Mouse (Mus musculus) neural tube, embryonic 14.5 days (tissue): ENCODE results near the gene Gm10375. TPM values are rescaled to one million over a fixed set of nuclear protein-coding genes. Genes with fewer than 3 reads are reported as not detected.
"Not testable (repeated sequence)": the region's sequence is repeated elsewhere in the genome, so short reads cannot be mapped to it uniquely, and the experiment has no call there.

Experiments
- ATAC-seq: fragments of 200-750 bp; cut with Nextera tagmentation; 2 replicates; pipeline ENCODE4 v1.8.0; 2017; ENCODE audit warnings: low read depth, mild to moderate bottlenecking, moderate TSS enrichment, moderate library complexity
- H3K27ac ChIP-seq: fragments of 300-500 bp; sonication (generic); 2 replicates; pipeline ENCODE4 v1.5.1; 2014; ENCODE audit warnings: low read depth, mild to moderate bottlenecking, control low read depth, low read length, moderate library complexity, mixed read lengths
- H3K27me3 ChIP-seq: fragments of 300-500 bp; sonication (generic); 2 replicates; pipeline ENCODE4 v1.6.1; 2014; ENCODE audit warnings: low read length; ENCODE audit not compliant: control insufficient read depth, insufficient read depth
- H3K36me3 ChIP-seq: fragments of 300-500 bp; sonication (generic); 2 replicates; pipeline ENCODE4 v1.6.1; 2014; ENCODE audit warnings: low read length, mixed read lengths; ENCODE audit not compliant: control insufficient read depth, insufficient read depth
- H3K4me1 ChIP-seq: fragments of 300-500 bp; sonication (generic); 2 replicates; pipeline ENCODE4 v1.6.1; 2014; ENCODE audit warnings: low read length; ENCODE audit not compliant: control insufficient read depth, insufficient read depth
- H3K4me2 ChIP-seq: fragments of 300-500 bp; sonication (generic); 2 replicates; pipeline ENCODE4 v1.6.1; 2014; ENCODE audit warnings: mild to moderate bottlenecking, low read depth, low read length, control low read depth
- H3K4me3 ChIP-seq: fragments of 300-500 bp; sonication (generic); 2 replicates; pipeline ENCODE4 v1.5.1; 2014; ENCODE audit warnings: low read depth, low read length, control low read depth, mixed read lengths
- H3K9ac ChIP-seq: fragments of 300-500 bp; sonication (generic); replicated peaks from 2 replicates; pipeline ENCODE4 v1.6.1; 2014; ENCODE audit warnings: low read depth, mild to moderate bottlenecking, control low read depth, low read length, mixed read lengths
- H3K9me3 ChIP-seq: fragments of 300-500 bp; sonication (generic); 2 replicates; pipeline ENCODE4 v1.6.1; 2016; ENCODE audit warnings: low read length; ENCODE audit not compliant: control insufficient read depth
- WGBS: fragments of 180-500 bp; shearing (Covaris S2); extraction: QIAGEN DNeasy Blood & Tissue Kit; methylation state at CpG from one replicate; pipeline ENCODE4 v1.1.7; 2014; 5-methylcytosine and 5-hydroxymethylcytosine counted together
- polyA plus RNA-seq: library from polyadenylated mRNA; unstranded; fragments of >200 nt; fragmentation: Nextera tagmentation; extraction: Ambion mirVana; gene quantifications from 2 replicates; pipeline ENCODE4 v1.2.1, GENCODE M21; 2014

Gm10375 gene
- not detected in 2 replicates for polyA plus RNA-seq

DNA sequence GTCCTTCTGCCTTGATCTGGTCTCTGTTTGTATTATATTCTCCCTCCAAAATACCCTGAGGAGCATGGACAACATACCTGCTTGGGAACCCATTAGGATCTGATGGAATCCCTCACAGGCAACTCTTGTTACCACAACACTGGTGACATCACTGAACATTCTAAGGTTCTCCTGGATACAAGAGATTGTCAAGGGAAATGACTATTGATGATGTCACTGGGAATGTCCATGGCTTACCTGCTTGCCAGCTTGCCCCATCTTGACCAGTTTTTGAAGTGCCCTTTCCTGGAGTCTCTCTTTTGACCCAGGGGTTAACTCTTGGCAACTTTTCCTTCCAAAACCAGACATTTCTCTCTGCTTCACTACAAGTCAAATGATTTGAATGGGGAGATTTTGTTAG, at the start of gene Gm10375:
Gm10375 (minus strand) TSS at position 101 of the 400 bp plus-strand sequence.
- not testable (repeated sequence) for H3K4me3 ChIP-seq, H3K27me3 ChIP-seq, H3K36me3 ChIP-seq, H3K27ac ChIP-seq, ATAC-seq, H3K9ac ChIP-seq, H3K9me3 ChIP-seq, H3K4me1 ChIP-seq, H3K4me2 ChIP-seq

DNA sequence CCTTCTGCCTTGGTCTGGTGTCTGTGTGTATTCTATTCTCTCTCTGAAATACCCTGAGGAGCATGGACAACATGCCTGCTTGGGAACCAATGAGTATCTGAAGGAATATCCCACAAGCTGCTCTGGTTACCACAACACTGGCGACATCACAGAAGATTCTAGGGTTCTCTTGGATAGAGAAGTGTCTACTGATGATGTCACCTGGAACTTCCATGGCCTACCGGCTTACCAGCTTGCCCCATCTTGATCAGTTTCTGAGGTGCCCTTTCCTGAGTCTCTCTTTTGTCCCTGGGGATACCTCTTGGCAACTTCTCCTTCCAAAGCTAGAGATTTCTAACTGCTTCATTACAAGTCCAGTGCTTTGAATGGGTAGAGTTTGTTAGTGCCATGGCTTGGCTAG, 28.8 kb downstream of the Gm10375 start, which contains the start of gene Gm17654:
Gm17654 (minus strand) TSS at position 101 of the 400 bp plus-strand sequence.
- not testable (repeated sequence) for H3K9me3 ChIP-seq, H3K27me3 ChIP-seq, H3K4me1 ChIP-seq, H3K9ac ChIP-seq, H3K36me3 ChIP-seq, ATAC-seq, H3K4me2 ChIP-seq, H3K4me3 ChIP-seq, H3K27ac ChIP-seq
- 77% methylated on average over 1 of the region's 2 CpGs for WGBS

DNA sequence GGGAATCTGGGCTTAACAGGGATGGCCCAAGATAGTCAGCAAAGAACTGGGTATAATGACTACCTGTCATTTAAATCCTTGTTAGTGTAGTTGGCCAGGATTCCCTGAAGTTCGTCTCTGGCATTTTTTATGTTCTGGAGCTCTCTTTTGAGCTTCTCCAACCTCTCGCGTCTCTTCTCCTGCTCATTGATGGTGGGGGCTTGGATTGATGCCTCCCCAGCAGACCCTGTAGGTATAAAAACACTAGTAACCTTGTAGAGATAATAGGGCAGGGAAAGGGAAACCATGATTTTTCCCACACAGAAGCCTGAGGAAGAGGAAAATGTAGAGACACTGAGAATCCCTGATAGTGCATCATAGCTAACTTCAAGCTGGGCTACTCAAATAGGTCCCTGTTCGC, 29.8 kb downstream of the Gm10375 start:
- not testable (repeated sequence) for H3K9ac ChIP-seq, H3K27me3 ChIP-seq, H3K4me1 ChIP-seq, H3K4me2 ChIP-seq, H3K27ac ChIP-seq, H3K4me3 ChIP-seq, H3K36me3 ChIP-seq, H3K9me3 ChIP-seq, ATAC-seq
- WGBS, result 89% methylated on average over 3 of the region's 4 CpGs

Other genes with a start within 250 kb of the Gm10375 start
- not detected in 2 replicates for gene Gm8138, start 191.7 kb downstream of the Gm10375 start, polyA plus RNA-seq
- gene Gm5799, start 64.4 kb downstream of the Gm10375 start, polyA plus RNA-seq, result not detected in 2 replicates
- not detected in 2 replicates for gene Gm17654, start 28.9 kb downstream of the Gm10375 start, polyA plus RNA-seq
- not detected in 2 replicates for gene Gm8165, start 69.2 kb upstream of the Gm10375 start, polyA plus RNA-seq
- 0.50 and 1.1 TPM in 2 replicates for gene Gm7324, start 89.8 kb upstream of the Gm10375 start, polyA plus RNA-seq
- gene Gm16506, start 119.5 kb upstream of the Gm10375 start, polyA plus RNA-seq, result not detected in 2 replicates
- gene Gm6526, start 139.9 kb upstream of the Gm10375 start, polyA plus RNA-seq, result not detected in 2 replicates
- gene Gm8180, start 176.7 kb upstream of the Gm10375 start, polyA plus RNA-seq, result not detected in 2 replicates